Mouse (Mus musculus): Measurements from ENCODE around the gene Pdzk1ip1.

Gene Pdzk1ip1

DNA sequence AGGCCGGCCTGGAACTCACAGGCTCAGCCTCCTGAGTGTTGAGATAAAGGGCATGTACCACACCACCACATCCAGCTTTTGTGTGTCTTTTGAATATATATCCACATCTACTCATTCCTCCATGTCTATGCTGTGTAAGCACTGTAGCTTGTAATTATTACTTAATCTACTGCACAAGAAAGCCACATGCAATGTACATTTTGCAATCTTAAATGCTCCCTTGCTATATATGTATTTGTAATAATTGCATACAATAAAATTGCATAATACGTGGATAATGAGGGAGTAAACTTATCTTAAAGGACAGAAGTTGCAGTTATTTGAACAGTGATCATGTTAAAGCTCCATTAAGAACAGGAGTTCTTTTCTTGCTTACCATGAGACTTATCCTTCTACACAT, 32.7 kb downstream of the Pdzk1ip1 start:
- DNase-seq (ENCODE audit: extremely low read depth, low read depth, low spot score), result peak; percentile 34

DNA sequence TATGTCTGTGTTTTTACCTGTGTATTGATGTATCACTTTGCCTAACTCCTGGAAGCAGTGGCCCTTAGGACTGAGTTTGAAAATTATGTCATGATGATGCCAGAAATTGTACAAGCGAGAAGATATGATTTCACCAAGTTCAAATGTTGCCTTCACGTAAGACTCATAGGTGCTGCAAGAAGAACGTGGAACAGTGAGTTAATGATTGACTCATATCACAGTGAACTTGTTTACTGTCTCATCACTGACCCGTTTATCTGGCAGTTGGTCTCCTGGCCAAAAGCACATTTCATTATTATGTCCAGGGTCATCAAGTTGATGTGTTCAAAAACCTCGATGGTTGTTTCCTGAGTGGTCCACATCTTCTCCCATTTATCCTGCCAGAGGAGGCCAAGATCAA, 33.1 kb downstream of the Pdzk1ip1 start:
- DNase-seq (ENCODE audit: extremely low read depth, low read depth, low spot score), result no peak

DNA sequence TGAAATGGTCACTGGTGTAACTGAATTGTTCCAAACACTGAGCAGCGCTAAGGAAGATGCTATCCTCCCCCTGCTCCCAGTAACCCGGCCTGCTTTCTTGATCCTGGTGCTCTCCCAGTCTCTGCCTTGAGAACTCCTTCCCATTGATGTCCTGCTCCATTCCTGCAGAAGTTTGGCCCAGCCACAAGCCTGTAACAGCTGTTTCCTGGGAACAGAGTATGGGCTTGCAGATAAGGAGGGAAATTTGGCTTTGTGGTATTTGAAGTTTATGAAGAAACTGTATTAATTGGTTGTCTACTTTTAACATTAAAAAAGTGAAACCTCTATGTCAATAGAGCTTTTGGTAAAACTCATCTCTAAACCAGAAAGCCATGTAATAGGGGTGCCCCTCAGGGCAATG, 35.0 kb downstream of the Pdzk1ip1 start:
- no peak for DNase-seq (ENCODE audit: extremely low read depth, low read depth, low spot score)

DNA sequence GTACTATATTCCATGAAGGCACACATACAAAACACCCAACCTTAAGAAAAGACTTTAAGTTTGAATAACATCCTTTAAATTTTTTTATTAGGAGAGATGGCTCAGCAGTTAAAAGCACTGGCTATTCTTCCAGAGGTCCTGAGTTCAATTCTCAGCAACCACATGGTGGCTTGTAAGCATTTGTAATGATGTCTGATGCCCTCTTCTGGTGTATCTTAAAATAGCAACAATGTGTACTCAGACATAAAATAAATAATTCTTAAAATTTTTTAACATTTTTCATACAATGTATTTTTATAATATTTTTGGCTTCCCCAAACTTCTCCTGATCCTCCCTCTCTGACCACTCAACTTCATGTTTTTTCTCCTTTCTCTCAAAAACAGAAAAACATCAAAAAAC, 36.2 kb downstream of the Pdzk1ip1 start:
- no peak for DNase-seq (ENCODE audit: extremely low read depth, low read depth, low spot score)

DNA sequence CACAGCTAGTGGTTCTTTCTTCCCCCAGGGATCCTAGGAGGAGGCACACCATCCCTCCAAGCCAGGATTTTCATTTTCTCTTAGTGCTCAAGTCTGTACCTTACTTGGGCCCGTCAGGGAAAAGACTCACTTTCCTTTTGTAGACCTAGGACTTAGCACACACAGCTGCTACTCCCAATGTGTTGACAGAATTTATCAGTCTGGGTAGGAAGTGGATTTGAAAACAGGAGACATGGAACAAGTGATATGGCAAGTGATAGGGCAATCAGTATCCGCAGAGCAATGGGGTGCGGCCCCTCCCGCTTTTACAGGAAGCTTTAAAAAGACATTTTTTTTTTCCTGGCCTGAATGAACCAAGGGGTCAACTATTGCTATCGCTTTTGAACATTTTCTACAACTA, 44.6 kb downstream of the Pdzk1ip1 start:
- no peak for DNase-seq (ENCODE audit: extremely low read depth, low read depth, low spot score)

DNA sequence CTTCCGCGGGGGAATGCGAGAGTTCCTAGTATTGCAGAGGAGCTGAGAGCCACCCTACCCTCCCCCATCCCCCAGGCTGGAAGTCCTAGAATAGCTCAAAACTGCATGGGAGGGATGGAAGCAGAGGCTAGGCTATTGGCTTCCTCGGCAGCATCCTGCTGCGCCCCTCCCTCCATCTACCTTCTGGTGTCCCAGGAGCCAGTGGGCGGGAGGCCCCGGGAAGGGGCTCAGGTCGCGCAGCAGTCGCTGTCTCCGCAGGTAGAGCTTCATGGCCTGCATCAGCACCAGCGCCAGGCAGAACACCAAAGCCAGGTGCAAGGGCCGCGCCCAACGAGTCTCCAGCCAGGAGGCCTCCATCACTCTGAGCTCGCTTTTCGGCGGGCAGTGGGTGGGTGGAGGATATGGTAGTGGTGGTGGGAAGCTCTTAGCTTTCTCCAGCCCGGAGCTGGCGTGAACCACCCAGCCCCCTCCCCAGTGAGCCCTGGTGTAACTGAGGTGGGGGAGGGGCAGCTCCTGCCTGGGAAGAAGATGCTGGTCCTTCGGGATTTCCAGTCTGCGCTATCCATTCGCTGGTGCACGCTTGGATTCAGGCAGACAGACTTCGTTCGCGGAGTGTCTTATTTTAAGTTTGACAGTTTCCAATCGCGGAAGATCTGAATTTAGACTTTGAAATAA, 45.2 kb downstream of the Pdzk1ip1 start, which contains the start of gene Cyp4x1:
Gene Cyp4x1 (minus strand): TSS at position 661 of the 675 bp plus-strand sequence.
- DNase-seq (ENCODE audit: extremely low read depth, low read depth, low spot score), result no peak

DNA sequence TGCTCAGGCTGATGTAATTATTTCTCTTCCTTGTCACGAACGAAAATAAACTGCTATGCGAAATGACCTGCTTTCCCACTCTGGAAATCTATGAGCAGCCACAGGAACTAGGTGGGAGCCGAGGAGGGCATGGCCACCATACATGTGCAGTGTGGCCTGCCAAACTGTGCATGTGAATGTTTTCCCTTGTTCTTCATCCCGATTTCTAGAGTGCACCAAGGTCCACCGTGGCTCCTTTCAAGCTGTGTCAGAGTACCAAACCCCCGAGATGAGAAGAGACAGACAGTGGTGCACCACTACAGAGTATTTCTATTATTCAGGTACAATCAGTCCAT, 45.8 kb downstream of the Pdzk1ip1 start:
- DNase-seq (ENCODE audit: extremely low read depth, low read depth, low spot score), result no peak
